8 mouse cellular contexts compared by ENCODE assay signal in the genomic region with DNA sequence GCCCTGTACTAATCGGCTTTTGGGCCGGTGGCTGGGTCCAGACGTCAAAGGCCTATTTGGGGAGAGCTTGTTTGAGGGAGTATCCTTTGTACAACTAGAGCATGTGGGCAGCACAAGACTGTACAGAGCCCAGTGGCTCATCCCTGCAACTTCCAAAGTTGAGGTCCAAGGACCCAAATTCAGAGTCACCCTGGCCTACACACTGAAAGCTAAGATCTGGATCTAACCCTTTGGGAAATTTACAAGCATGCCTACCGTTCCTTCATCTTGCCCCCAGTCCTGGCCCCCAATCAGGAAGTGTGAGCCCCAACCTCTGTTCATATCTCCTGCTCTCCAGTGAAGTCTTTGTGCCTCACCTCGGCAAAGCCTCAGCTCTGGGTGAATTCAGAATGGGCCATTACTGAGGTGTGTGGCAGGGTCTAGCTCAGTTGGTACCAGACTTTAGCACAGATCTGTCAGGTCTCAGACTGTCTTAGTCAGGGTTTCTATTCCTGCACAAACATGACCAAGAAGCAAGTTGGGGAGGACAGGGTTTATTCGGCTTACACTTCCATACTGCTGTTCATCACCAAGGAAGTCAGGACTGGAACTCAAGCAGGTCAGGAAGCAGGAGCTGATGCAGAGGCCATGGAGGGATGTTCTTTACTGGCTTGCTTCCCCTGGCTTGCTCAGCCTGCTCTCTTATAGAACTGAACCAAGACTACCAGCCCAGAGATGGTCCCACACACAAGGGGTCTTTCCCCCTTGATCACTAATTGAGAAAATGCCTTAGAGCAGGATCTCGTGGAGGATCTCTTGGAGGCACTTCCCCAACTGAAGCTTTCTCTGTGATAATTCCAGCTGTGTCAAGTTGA. TPM values are rescaled to one million over a fixed set of nuclear protein-coding genes. Genes with fewer than 3 reads are reported as not detected.
DNase-seq lines count a peak whose midpoint lies in the region; ATAC-seq and TF ChIP-seq lines count a peak whose summit lies in the region.
"Not testable (repeated sequence)": the region's sequence is repeated elsewhere in the genome, so short reads cannot be mapped to it uniquely, and the experiment has no call there.

No protein-coding gene starts in this region.

- TF ChIP-seq EP300 in lung, postnatal 0 days (IDR thresholded peaks at IDR 0.05) = not testable (repeated sequence)

- peaks cover 44% of the 10 kb centered on the region for H3K36me3 ChIP-seq in embryonic facial prominence, embryonic 14.5 days (ENCODE audit: control insufficient read depth, insufficient read depth, low read length)
- H3K36me3 ChIP-seq in heart, embryonic 11.5 days (ENCODE audit: control insufficient read depth, insufficient read depth, low read length) = peaks cover 27% of the 10 kb centered on the region
- H3K36me3 ChIP-seq in intestine, embryonic 14.5 days (ENCODE audit: control insufficient read depth, insufficient read depth, low read length) = peaks cover 43% of the 10 kb centered on the region
- H3K36me3 ChIP-seq in lung, postnatal 0 days (ENCODE audit: insufficient read depth, low read length) = peaks cover 31% of the 10 kb centered on the region; the same call in 1 of the 2 replicates
- H3K36me3 ChIP-seq in neural tube, embryonic 15.5 days = peaks cover 35% of the 10 kb centered on the region

- not testable (repeated sequence) for H3K9me3 ChIP-seq in embryonic facial prominence, embryonic 14.5 days (ENCODE audit: control insufficient read depth, low read length); heart, embryonic 11.5 days (replicated peaks; ENCODE audit: control insufficient read depth, low read length); intestine, embryonic 14.5 days (ENCODE audit: control insufficient read depth, low read length); lung, postnatal 0 days (ENCODE audit: low read length); neural tube, embryonic 15.5 days (replicated peaks)

- H3K4me1 ChIP-seq in embryonic facial prominence, embryonic 14.5 days (ENCODE audit: control insufficient read depth, insufficient read depth, low read length); lung, postnatal 0 days (ENCODE audit: insufficient read depth, low read depth, low read length): not testable (repeated sequence)
- peaks cover 23% of the 10 kb centered on the region for H3K4me1 ChIP-seq in heart, embryonic 11.5 days (ENCODE audit: control insufficient read depth, insufficient read depth, low read length)
- H3K4me1 ChIP-seq in intestine, embryonic 14.5 days (replicated peaks; ENCODE audit: control insufficient read depth, insufficient read depth, low read length) = peaks cover 20% of the 10 kb centered on the region
- peaks cover 36% of the 10 kb centered on the region for H3K4me1 ChIP-seq in neural tube, embryonic 15.5 days

- not testable (repeated sequence) for H3K9ac ChIP-seq in embryonic facial prominence, embryonic 14.5 days (ENCODE audit: low read depth, low read length); heart, embryonic 11.5 days (ENCODE audit: low read depth, low read length); intestine, embryonic 14.5 days (ENCODE audit: low read length); lung, postnatal 0 days (replicated peaks; ENCODE audit: low read depth)
- peak overlapping the region; percentile 38; the same call in 1 of the 2 replicates for H3K9ac ChIP-seq in neural tube, embryonic 15.5 days (replicated peaks)

- H3K4me3 ChIP-seq in embryonic facial prominence, embryonic 14.5 days (ENCODE audit: low read depth, low read length); heart, embryonic 11.5 days (ENCODE audit: low read depth, low read length); intestine, embryonic 14.5 days (ENCODE audit: low read depth, low read length); lung, postnatal 0 days (ENCODE audit: low read depth, low read length): not testable (repeated sequence)
- H3K4me3 ChIP-seq in left cerebral cortex, adult 2 months = peak overlapping the region; percentile 82; the same call in 1 of the 2 replicates
- peak overlapping the region; percentile 88; the same call in 1 of the 2 replicates for H3K4me3 ChIP-seq in neural tube, embryonic 15.5 days (replicated peaks)

- peak; percentile 51 for ATAC-seq in embryonic facial prominence, embryonic 14.5 days (ENCODE audit: low read depth)
- ATAC-seq in heart, embryonic 11.5 days (replicated peaks; ENCODE audit: insufficient number of reproducible peaks, low FRiP score, low TSS enrichment) = peak; percentile 53; the same call in 1 of the 2 replicates
- peak; percentile 59 for ATAC-seq in intestine, embryonic 14.5 days (replicated peaks; ENCODE audit: low FRiP score, low TSS enrichment, low read depth)
- ATAC-seq in lung, postnatal 0 days = peak; percentile 18
- ATAC-seq in neural tube, embryonic 15.5 days (ENCODE audit: low FRiP score) = peak; percentile 54; the same call in 1 of the 2 replicates

- TF ChIP-seq CTCF in left cerebral cortex, adult 2 months (IDR thresholded peaks at IDR 0.05); lung, postnatal 0 days (IDR thresholded peaks at IDR 0.05): not testable (repeated sequence)

- not testable (repeated sequence) for H3K27me3 ChIP-seq in embryonic facial prominence, embryonic 14.5 days (replicated peaks; ENCODE audit: control insufficient read depth, insufficient read depth, low read length); heart, embryonic 11.5 days (ENCODE audit: control insufficient read depth, insufficient read depth, low read length); intestine, embryonic 14.5 days (replicated peaks; ENCODE audit: control insufficient read depth, insufficient read depth, low read length); lung, postnatal 0 days (replicated peaks; ENCODE audit: insufficient read depth, low read length); neural tube, embryonic 15.5 days (replicated peaks)

- peak; percentile 62 for DNase-seq in 3134 (ENCODE audit: extremely low read depth, insufficient read length, low spot score)
- peak; percentile 32 for DNase-seq in adrenal gland, postnatal 14 days
- DNase-seq in embryonic facial prominence, embryonic 14.5 days (ENCODE audit: low spot score) = not testable (repeated sequence)
- DNase-seq in intestine, embryonic 14.5 days (ENCODE audit: low spot score) = peak; percentile 75
- DNase-seq in left cerebral cortex, adult 2 months (ENCODE audit: extremely low spot score in 1 of 2, low spot score in 2 of 2) = peak in 1 of 2 experiments; percentile 47
- DNase-seq in lung, postnatal 0 days (ENCODE audit: low spot score) = peak; percentile 41

- H3K4me2 ChIP-seq in embryonic facial prominence, embryonic 14.5 days (ENCODE audit: low read depth, low read length); heart, embryonic 11.5 days; intestine, embryonic 14.5 days (ENCODE audit: low read length); lung, postnatal 0 days (replicated peaks; ENCODE audit: low read depth, low read length): not testable (repeated sequence)
- H3K4me2 ChIP-seq in neural tube, embryonic 15.5 days = peak overlapping the region; percentile 93

- intact Hi-C loops in left cerebral cortex, adult 2 months (cut with DNase I) = loop anchor here (1.0 kb wide), 1 partner anchor 56 kb away; no protein-coding TSS in a partner anchor

- WGBS in embryonic facial prominence, embryonic 14.5 days = 37% methylated on average over 7 of the region's 7 CpGs
- WGBS in heart, embryonic 11.5 days (ENCODE audit: insufficient replicate concordance) = 29% methylated on average over 7 of the region's 7 CpGs
- 26% methylated on average over 7 of the region's 7 CpGs for whole genome bisulfite sequencing in intestine, embryonic 14.5 days
- WGBS in lung, postnatal 0 days = 21% methylated on average over 7 of the region's 7 CpGs
- WGBS in neural tube, embryonic 15.5 days = 31% methylated on average over 7 of the region's 7 CpGs

- H3K27ac ChIP-seq in embryonic facial prominence, embryonic 14.5 days (replicated peaks; ENCODE audit: low read depth, low read length) = peak overlapping the region; percentile 71
- H3K27ac ChIP-seq in heart, embryonic 11.5 days (ENCODE audit: low read depth, low read length) = peak overlapping the region; percentile 66
- H3K27ac ChIP-seq in intestine, embryonic 14.5 days (ENCODE audit: low read depth) = peak overlapping the region; percentile 43
- H3K27ac ChIP-seq in left cerebral cortex, adult 2 months = peak overlapping the region; percentile 2; the same call in 1 of the 2 replicates
- peak overlapping the region; percentile 80 for H3K27ac ChIP-seq in lung, postnatal 0 days (ENCODE audit: low read length)
- peak overlapping the region; percentile 43 for H3K27ac ChIP-seq in neural tube, embryonic 15.5 days (replicated peaks)

RNA-seq across cellular contexts. Expression of a gene that starts 22.9 kb away (rescaled TPM):
- 87.4 and 92.1 TPM in 2 replicates for total RNA-seq in adrenal gland, postnatal 14 days (2021)
- polyA plus RNA-seq in embryonic facial prominence, embryonic 14.5 days (2014; fragmentation: Nextera tagmentation; extraction: Ambion mirVana) = 78.3 and 79.8 TPM in 2 replicates
- polyA plus RNA-seq in heart, embryonic 11.5 days (2014; fragmentation: Nextera tagmentation; extraction: Ambion mirVana) = 54.8 and 59.4 TPM in 2 replicates
- 68.8 and 69.2 TPM in 2 replicates for polyA plus RNA-seq in intestine, embryonic 14.5 days (2014; fragmentation: Nextera tagmentation; extraction: Ambion mirVana)
- total RNA-seq in left cerebral cortex, adult 2 months (2021) = 10 to 100 TPM; 92.0 to 98.0 TPM
- polyA plus RNA-seq in lung, postnatal 0 days (2015; fragmentation: Nextera tagmentation; extraction: Ambion mirVana) = 64.6 TPM in 2 replicates
- 81.6 and 83.1 TPM in 2 replicates for polyA plus RNA-seq in neural tube, embryonic 15.5 days (2015; fragmentation: Nextera tagmentation; extraction: Ambion mirVana)

RNA-seq across cellular contexts. Expression of a gene that starts 53.4 kb away (rescaled TPM):
- total RNA-seq in adrenal gland, postnatal 14 days (2021) = 212 and 214 TPM in 2 replicates
- 59.2 and 68.0 TPM in 2 replicates for polyA plus RNA-seq in embryonic facial prominence, embryonic 14.5 days (2014; fragmentation: Nextera tagmentation; extraction: Ambion mirVana)
- 9.3 and 9.8 TPM in 2 replicates for polyA plus RNA-seq in heart, embryonic 11.5 days (2014; fragmentation: Nextera tagmentation; extraction: Ambion mirVana)
- polyA plus RNA-seq in intestine, embryonic 14.5 days (2014; fragmentation: Nextera tagmentation; extraction: Ambion mirVana) = 30.1 and 36.0 TPM in 2 replicates
- total RNA-seq in left cerebral cortex, adult 2 months (2021) = 10 to 100 TPM; 38.9 to 43.1 TPM
- polyA plus RNA-seq in lung, postnatal 0 days (2015; fragmentation: Nextera tagmentation; extraction: Ambion mirVana) = 51.9 and 59.6 TPM in 2 replicates
- polyA plus RNA-seq in neural tube, embryonic 15.5 days (2015; fragmentation: Nextera tagmentation; extraction: Ambion mirVana) = 15.6 and 19.1 TPM in 2 replicates

Comparison
In these comparisons a context has a peak if more than half of its experiments do, and no peak if none do; other contexts are left out.
1. H3K27ac ChIP-seq: peak in every context shown above with its lines; median percentile 80 in lung, postnatal 0 days; 71 in embryonic facial prominence, embryonic 14.5 days; 66 in heart, embryonic 11.5 days; 43 in intestine, embryonic 14.5 days; 43 in neural tube, embryonic 15.5 days; 2 in left cerebral cortex, adult 2 months.